In the genomic region with DNA sequence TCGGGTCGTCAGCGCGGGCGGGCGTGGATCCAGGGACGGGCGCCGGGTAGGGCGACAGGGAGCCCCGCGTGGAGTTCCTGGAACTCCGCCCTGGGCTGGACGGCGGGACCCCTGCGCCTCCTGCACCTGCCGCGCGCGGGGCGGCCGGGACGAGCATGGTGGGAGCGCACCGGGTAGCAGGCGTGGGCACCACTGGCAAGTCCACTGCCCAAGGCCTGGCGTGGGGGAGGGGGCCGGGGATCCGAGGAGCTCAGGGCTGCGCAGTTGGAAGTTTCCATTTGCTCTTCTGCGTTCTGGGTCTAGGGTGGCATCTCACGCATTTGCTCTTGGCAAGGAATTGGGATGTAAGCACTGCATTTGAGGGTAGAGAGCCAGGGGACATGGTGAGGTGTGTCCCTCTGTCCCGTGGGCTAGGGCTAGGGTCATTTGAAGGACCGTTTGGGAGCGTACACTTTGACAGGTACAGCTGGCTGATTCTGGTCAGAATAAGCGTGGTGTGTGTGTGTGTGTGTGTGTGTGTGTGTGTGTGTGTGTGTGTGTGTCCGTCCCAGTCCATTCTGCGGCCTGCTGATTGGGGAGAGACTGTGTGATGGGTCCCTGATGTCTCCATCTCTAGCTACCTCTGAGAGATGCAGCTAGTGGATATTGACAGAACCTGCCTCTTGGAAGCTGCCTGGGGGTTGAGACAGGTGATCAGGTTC, we compare ENCODE assay signal across 8 mouse cellular contexts. TPM values are rescaled to one million over a fixed set of nuclear protein-coding genes. Genes with fewer than 3 reads are reported as not detected.
DNase-seq lines count a peak whose midpoint lies in the region; ATAC-seq and TF ChIP-seq lines count a peak whose summit lies in the region.

No protein-coding gene starts in this region.

- WGBS in kidney, embryonic 16.5 days = 8% methylated on average over 38 of the region's 38 CpGs
- WGBS in hindbrain, embryonic 11.5 days = 18% methylated on average over 24 of the region's 38 CpGs
- 11% methylated on average over 38 of the region's 38 CpGs for WGBS in liver, embryonic 15.5 days (ENCODE audit: insufficient replicate concordance)
- WGBS in thymus, adult 2 months = 17% methylated on average over 36 of the region's 38 CpGs

- peak overlapping the region; percentile 80 for H3K4me2 ChIP-seq in kidney, embryonic 16.5 days (replicated peaks; ENCODE audit: low read depth, low read length)
- H3K4me2 ChIP-seq in hindbrain, embryonic 11.5 days (replicated peaks; ENCODE audit: low read depth, low read length) = peak overlapping the region; percentile 88
- peak overlapping the region; percentile 32 for H3K4me2 ChIP-seq in liver, embryonic 15.5 days

- H3K4me3 ChIP-seq in kidney, embryonic 16.5 days (ENCODE audit: low read length) = peak overlapping the region; percentile 50
- H3K4me3 ChIP-seq in hindbrain, embryonic 11.5 days (ENCODE audit: low read depth, low read length) = peak overlapping the region; percentile 42
- H3K4me3 ChIP-seq in liver, embryonic 15.5 days (replicated peaks) = no peak overlapping the region; the same call in 1 of the 2 replicates
- H3K4me3 ChIP-seq in thymus, adult 2 months (ENCODE audit: control insufficient read depth, insufficient read depth, low read length) = no peak overlapping the region

- no peak for TF ChIP-seq CTCF in thymus, adult 2 months (IDR thresholded peaks at IDR 0.05; ENCODE audit: borderline replicate concordance, control insufficient read depth, extremely low read depth, insufficient read depth, low read length, poor library complexity)

- H3K9ac ChIP-seq in kidney, embryonic 16.5 days (replicated peaks; ENCODE audit: low read length) = no peak overlapping the region; the same call in 1 of the 2 replicates
- H3K9ac ChIP-seq in hindbrain, embryonic 11.5 days (ENCODE audit: low read depth, low read length) = peak overlapping the region; percentile 42; the same call in 1 of the 2 replicates
- no peak overlapping the region for H3K9ac ChIP-seq in liver, embryonic 15.5 days

- H3K4me1 ChIP-seq in kidney, embryonic 16.5 days (ENCODE audit: insufficient read depth, low read length) = 0 out of 2 replicates have a peak, but pooled peaks cover 5% of the 10 kb centered on the region
- 0 out of 2 replicates have a peak, but pooled peaks cover 3% of the 10 kb centered on the region for H3K4me1 ChIP-seq in hindbrain, embryonic 11.5 days (replicated peaks; ENCODE audit: control insufficient read depth, insufficient read depth, low read length)
- H3K4me1 ChIP-seq in liver, embryonic 15.5 days (replicated peaks) = no peaks in the 10 kb centered on the region
- H3K4me1 ChIP-seq in thymus, adult 2 months (replicated peaks; ENCODE audit: control insufficient read depth, insufficient read depth, low read length) = no peaks in the 10 kb centered on the region; the same call in 1 of the 2 replicates

- ATAC-seq in kidney, embryonic 16.5 days (ENCODE audit: low FRiP score, low TSS enrichment) = peak; percentile 51; the same call in 1 of the 2 replicates
- peak; percentile 28; the same call in 1 of the 2 replicates for ATAC-seq in hindbrain, embryonic 11.5 days (ENCODE audit: low FRiP score)
- no peak for ATAC-seq in liver, embryonic 15.5 days (ENCODE audit: insufficient read depth)

- H3K27ac ChIP-seq in kidney, embryonic 16.5 days (ENCODE audit: low read length) = no peak overlapping the region
- H3K27ac ChIP-seq in hindbrain, embryonic 11.5 days (ENCODE audit: low read depth, low read length) = no peak overlapping the region
- H3K27ac ChIP-seq in liver, embryonic 15.5 days (replicated peaks) = no peak overlapping the region
- H3K27ac ChIP-seq in thymus, adult 2 months (ENCODE audit: control insufficient read depth, insufficient read depth, low read length) = no peak overlapping the region

- no peaks in the 10 kb centered on the region for H3K9me3 ChIP-seq in kidney, embryonic 16.5 days (ENCODE audit: low read length)
- H3K9me3 ChIP-seq in hindbrain, embryonic 11.5 days (ENCODE audit: control insufficient read depth, low read length) = no peaks in the 10 kb centered on the region
- H3K9me3 ChIP-seq in liver, embryonic 15.5 days (replicated peaks) = no peaks in the 10 kb centered on the region

- H3K27me3 ChIP-seq in kidney, embryonic 16.5 days (ENCODE audit: insufficient read depth, low read length) = peaks cover 40% of the 10 kb centered on the region
- H3K27me3 ChIP-seq in hindbrain, embryonic 11.5 days (ENCODE audit: control insufficient read depth, insufficient read depth, low read length) = peaks cover 23% of the 10 kb centered on the region
- peaks cover 53% of the 10 kb centered on the region for H3K27me3 ChIP-seq in liver, embryonic 15.5 days
- H3K27me3 ChIP-seq in thymus, adult 2 months (ENCODE audit: control insufficient read depth, insufficient read depth, low read length) = no peaks in the 10 kb centered on the region; the same call in 1 of the 2 replicates

- no peaks in the 10 kb centered on the region for H3K36me3 ChIP-seq in kidney, embryonic 16.5 days (ENCODE audit: insufficient read depth, low read length)
- no peaks in the 10 kb centered on the region for H3K36me3 ChIP-seq in hindbrain, embryonic 11.5 days (ENCODE audit: control insufficient read depth, insufficient read depth, low read length)
- no peaks in the 10 kb centered on the region for H3K36me3 ChIP-seq in liver, embryonic 15.5 days (replicated peaks)
- H3K36me3 ChIP-seq in thymus, adult 2 months (ENCODE audit: control insufficient read depth, insufficient read depth, low read length) = no peaks in the 10 kb centered on the region

- TF ChIP-seq POLR2A in thymus, adult 2 months (IDR thresholded peaks at IDR 0.05; ENCODE audit: control insufficient read depth, extremely low read depth, insufficient read depth, low read length, poor library complexity) = no peak

- DNase-seq in kidney, adult 18-20 months = no peak
- DNase-seq in cerebellum, postnatal 25 days = peak; percentile 77 to 80
- DNase-seq in hindbrain, embryonic 11.5 days (ENCODE audit: low spot score) = peak; percentile 45
- DNase-seq in right cerebral cortex, postnatal 10 days (ENCODE audit: low spot score in 2 of 2) = peak; percentile 75 to 79
- DNase-seq in kidney, adult 8-10 months = no peak
- DNase-seq in thymus, adult 2 months = no peak

RNA-seq across cellular contexts. Expression of a gene that starts 0.5 kb away (rescaled TPM):
- polyA plus RNA-seq in kidney, embryonic 16.5 days (2015; fragmentation: Nextera tagmentation; extraction: Ambion mirVana) = 0.72 and 1.5 TPM in 2 replicates
- not detected in 2 replicates for polyA plus RNA-seq in hindbrain, embryonic 11.5 days (2014; fragmentation: Nextera tagmentation; extraction: Ambion mirVana)
- polyA plus RNA-seq in liver, embryonic 15.5 days (2015; fragmentation: Nextera tagmentation; extraction: Ambion mirVana) = 0.05 TPM in 1 of 2 replicates, not detected in the other
- 1.0 and 1.1 TPM in 2 replicates for polyA plus RNA-seq in thymus, adult 2 months (2012; rRNA removed)

Comparison
In these comparisons a context has a peak if more than half of its experiments do, and no peak if none do; other contexts are left out.
1. H3K4me2 ChIP-seq: peak in every context shown above with its lines; median percentile 88 in hindbrain, embryonic 11.5 days; 80 in kidney, embryonic 16.5 days; 32 in liver, embryonic 15.5 days.
2. H3K4me3 ChIP-seq: peak in kidney, embryonic 16.5 days (single experiment) and hindbrain, embryonic 11.5 days (single experiment); none in liver, embryonic 15.5 days (single experiment) and thymus, adult 2 months (single experiment).
3. DNase-seq: peak in cerebellum, postnatal 25 days (2 of 2), hindbrain, embryonic 11.5 days (single experiment) and right cerebral cortex, postnatal 10 days (2 of 2); none in kidney, adult 18-20 months (single experiment), kidney, adult 8-10 months (0 of 2) and thymus, adult 2 months (single experiment).